Mouse (Mus musculus) lung, postnatal 0 days (tissue): ENCODE measurements around the gene Arhgef15.

Experiments used
- CTCF ChIP-seq: IDR thresholded peaks from 2 replicates; pipeline ENCODE4 v1.5.1; 2016; ENCODE audit warnings: antibody characterized with exemption, mild to moderate bottlenecking
- EP300 ChIP-seq: IDR thresholded peaks from 2 replicates; pipeline ENCODE4 v1.6.1; 2016; ENCODE audit warnings: antibody characterized with exemption, mild to moderate bottlenecking, control low read depth

- TF ChIP-seq EP300 (no peak), CTCF (no peak)
Observed at GRCm38 (mm10) chr11:68926981-68927380, 30.3 kb downstream of the Arhgef15 start, which contains the start of gene Odf4.
